Mouse (Mus musculus): ENCODE results near the gene Rhox3h.
"Not testable (repeated sequence)": the region's sequence is repeated elsewhere in the genome, so short reads cannot be mapped to it uniquely, and the experiment has no call there.

DNA sequence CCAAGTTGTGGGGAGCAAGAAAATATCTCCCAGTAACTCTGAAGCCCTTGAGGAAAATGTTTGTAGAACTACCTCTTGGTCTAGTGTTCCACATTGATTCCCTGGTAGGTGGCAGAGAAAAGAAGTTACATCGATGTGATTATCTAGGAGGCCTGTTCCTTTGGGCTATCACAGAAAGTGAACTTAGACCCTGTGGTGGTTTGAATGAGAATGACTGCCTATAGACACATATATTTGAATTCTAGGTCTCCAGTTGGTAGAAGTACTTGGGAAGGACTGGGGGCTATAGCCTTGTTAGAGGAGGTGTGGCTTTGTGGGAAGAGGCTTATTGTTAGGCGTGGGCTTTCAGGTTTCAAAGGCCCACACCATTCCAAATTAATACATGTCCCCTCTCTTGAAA, 40.1 kb downstream of the Rhox3h start, which contains the start of gene Rhox3g:
- not testable (repeated sequence) for TF ChIP-seq CTCF (conservative IDR thresholded peaks at IDR 0.05 in 1 of 2, IDR thresholded peaks at IDR 0.05 in 1 of 2; ENCODE audit: low read depth in 2 of 2, low read length in 2 of 2); CHD1 (IDR thresholded peaks at IDR 0.05; ENCODE audit: low read depth, low read length); MAZ (IDR thresholded peaks at IDR 0.05; ENCODE audit: low read depth, low read length); NELFE (IDR thresholded peaks at IDR 0.05; ENCODE audit: low read depth, low read length); SIN3A (IDR thresholded peaks at IDR 0.05; ENCODE audit: low read length); EP300 (IDR thresholded peaks at IDR 0.05; ENCODE audit: low read length); CHD2 (IDR thresholded peaks at IDR 0.05; ENCODE audit: low read length)

Data from CH12.LX (cell line).